Mouse (Mus musculus) intestine, embryonic 15.5 days (tissue): ENCODE results near the gene H2-D1. TPM values are rescaled to one million over a fixed set of nuclear protein-coding genes. Genes with fewer than 3 reads are reported as not detected.
A peak's percentile ranks its signal among the peaks of the same experiment; 100 is the strongest.

ENCODE experiments used
- ATAC-seq: fragments of 200-750 bp; cut with Nextera tagmentation; 2 replicates; pipeline ENCODE4 v1.8.0; 2017; ENCODE audit warnings: moderate TSS enrichment, moderate library complexity
- H3K27ac ChIP-seq: fragments of 300-500 bp; sonication (generic); 2 replicates; pipeline ENCODE4 v1.5.1; 2015; ENCODE audit warnings: mild to moderate bottlenecking, inconsistent platforms
- H3K27me3 ChIP-seq: fragments of 300-500 bp; sonication (generic); replicated peaks from 2 replicates; pipeline ENCODE4 v1.6.1; 2015; ENCODE audit warnings: inconsistent platforms
- H3K36me3 ChIP-seq: fragments of 300-500 bp; sonication (generic); 2 replicates; pipeline ENCODE4 v1.6.1; 2015; ENCODE audit warnings: inconsistent platforms
- H3K4me1 ChIP-seq: fragments of 300-500 bp; sonication (generic); replicated peaks from 2 replicates; pipeline ENCODE4 v1.6.1; 2015; ENCODE audit warnings: inconsistent platforms
- H3K4me2 ChIP-seq: fragments of 300-500 bp; sonication (generic); replicated peaks from 2 replicates; pipeline ENCODE4 v1.6.1; 2015; ENCODE audit warnings: mild to moderate bottlenecking, inconsistent platforms
- H3K4me3 ChIP-seq: fragments of 300-500 bp; sonication (generic); replicated peaks from 2 replicates; pipeline ENCODE4 v1.5.1; 2015; ENCODE audit warnings: inconsistent platforms
- H3K9ac ChIP-seq: fragments of 300-500 bp; sonication (generic); 2 replicates; pipeline ENCODE4 v1.6.1; 2015; ENCODE audit warnings: inconsistent platforms
- H3K9me3 ChIP-seq: fragments of 300-500 bp; sonication (generic); 2 replicates; pipeline ENCODE4 v1.6.1; 2016; ENCODE audit warnings: inconsistent platforms
- WGBS: fragments of 180-500 bp; shearing (Covaris S2); methylation state at CpG from one replicate; pipeline ENCODE4 v1.1.7; 2015; 5-methylcytosine and 5-hydroxymethylcytosine counted together
- polyA plus RNA-seq: library from polyadenylated mRNA; unstranded; fragments of >200 nt; fragmentation: Nextera tagmentation; extraction: Ambion mirVana; gene quantifications from 2 replicates; pipeline ENCODE4 v1.2.1, GENCODE M21; 2015

H2-D1 gene
- polyA plus RNA-seq, 1 experiment from 2014 or later = 148 TPM

DNA sequence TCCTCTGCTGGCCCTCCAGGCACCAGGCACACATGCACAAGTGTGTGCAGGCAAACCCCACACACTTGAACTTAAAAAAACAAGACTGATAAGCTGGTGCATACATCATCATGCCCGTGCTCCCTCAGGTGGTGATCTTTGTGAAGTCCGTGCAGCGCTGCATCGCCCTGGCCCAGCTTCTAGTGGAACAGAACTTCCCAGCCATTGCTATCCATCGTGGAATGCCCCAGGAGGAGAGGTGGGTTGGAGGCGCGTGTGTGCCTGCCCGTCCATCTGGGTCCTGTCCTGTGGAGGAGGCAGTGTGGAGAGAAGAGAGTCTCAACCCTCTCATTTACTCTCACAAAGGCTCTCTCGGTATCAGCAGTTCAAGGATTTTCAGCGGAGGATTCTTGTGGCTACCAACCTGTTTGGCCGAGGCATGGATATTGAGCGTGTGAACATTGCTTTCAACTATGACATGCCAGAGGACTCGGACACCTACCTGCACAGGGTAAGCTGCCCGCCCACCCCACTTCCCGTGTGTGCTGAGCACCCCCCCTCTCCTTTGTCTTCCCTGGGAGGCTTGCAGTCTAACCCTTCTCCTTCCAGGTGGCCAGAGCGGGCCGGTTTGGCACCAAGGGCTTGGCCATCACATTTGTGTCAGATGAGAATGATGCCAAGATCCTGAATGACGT lies 9.8 kb upstream of the H2-D1 start:
- H3K4me2 ChIP-seq = no peak overlapping the region
- H3K27ac ChIP-seq = no peak overlapping the region
- WGBS = 76% methylated on average over 18 of the region's 18 CpGs
- H3K4me3 ChIP-seq = no peak overlapping the region
- H3K27me3 ChIP-seq = no peaks in the 10 kb centered on the region
- H3K36me3 ChIP-seq = peaks cover 60% of the 10 kb centered on the region
- H3K4me1 ChIP-seq = 0 out of 2 replicates have a peak, but pooled peaks cover 3% of the 10 kb centered on the region
- H3K9ac ChIP-seq = no peak overlapping the region
- H3K9me3 ChIP-seq = no peaks in the 10 kb centered on the region
- ATAC-seq = no peak

- peaks cover 56% of the 10 kb centered on the region for H3K36me3 ChIP-seq
Observed at GRCm38 (mm10) chr17:35253293-35254093, 9.0 kb upstream of the H2-D1 start.

DNA sequence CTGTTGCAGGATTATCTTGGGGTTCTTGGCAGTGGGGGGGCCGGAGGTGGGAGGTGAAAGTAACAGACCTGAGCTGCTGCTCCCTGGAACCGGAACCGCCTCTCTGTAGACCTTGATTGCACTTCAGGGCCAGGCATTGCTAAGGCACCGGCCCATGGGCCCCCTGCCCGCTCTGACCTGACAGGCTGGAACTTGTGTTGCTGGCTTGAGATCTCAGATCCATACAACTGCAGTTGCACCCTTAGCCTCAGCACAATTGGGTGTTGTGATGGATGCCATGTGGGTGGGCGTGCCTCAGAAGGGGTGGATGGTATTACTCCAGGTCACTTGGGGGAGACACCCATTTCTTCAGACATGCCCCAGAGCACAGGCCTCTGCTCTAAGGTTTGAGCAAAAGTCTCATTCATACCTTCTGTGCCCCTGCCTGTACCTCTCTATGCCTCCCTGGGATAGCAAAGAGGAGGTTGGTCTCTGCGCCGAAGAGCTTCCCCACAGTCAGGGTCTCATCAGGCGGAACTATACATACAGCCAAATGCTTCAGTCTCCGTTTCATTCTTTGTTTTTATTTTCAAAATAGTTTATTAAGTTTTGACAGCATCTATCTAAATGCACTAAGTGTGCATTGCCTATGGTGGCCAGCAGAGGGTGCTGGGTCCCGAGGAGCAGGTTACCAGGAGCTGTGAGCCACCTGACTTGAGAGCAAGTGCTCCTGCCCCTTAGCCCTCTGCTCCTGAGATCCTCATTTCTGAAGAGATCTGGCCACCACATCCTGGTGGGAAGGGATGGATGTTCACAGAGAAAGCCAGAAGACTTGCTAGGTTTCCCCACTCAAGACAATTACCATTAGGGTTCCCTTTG lies 8.1 kb upstream of the H2-D1 start:
- H3K9ac ChIP-seq = no peak overlapping the region
- no peak overlapping the region for H3K4me2 ChIP-seq
- H3K27me3 ChIP-seq = no peaks in the 10 kb centered on the region
- no peak overlapping the region for H3K4me3 ChIP-seq
- H3K9me3 ChIP-seq = no peaks in the 10 kb centered on the region
- ATAC-seq = peak; percentile 32; the same call in 1 of the 2 replicates
- H3K4me1 ChIP-seq = 0 out of 2 replicates have a peak, but pooled peaks cover under 1% of the 10 kb centered on the region
- H3K36me3 ChIP-seq = peaks cover 46% of the 10 kb centered on the region
- no peak overlapping the region for H3K27ac ChIP-seq
- 57% methylated on average over 11 of the region's 11 CpGs for WGBS

More at GRCm38 (mm10) chr17:35253293-35254093, 9.0 kb upstream of the H2-D1 start:
- no peak for ATAC-seq
- H3K4me2 ChIP-seq = no peak overlapping the region
- no peak overlapping the region for H3K4me3 ChIP-seq
- WGBS = 85% methylated on average over 30 of the region's 32 CpGs
- H3K4me1 ChIP-seq = 0 out of 2 replicates have a peak, but pooled peaks cover 3% of the 10 kb centered on the region
- no peaks in the 10 kb centered on the region for H3K9me3 ChIP-seq
- H3K27ac ChIP-seq = no peak overlapping the region
- H3K27me3 ChIP-seq = no peaks in the 10 kb centered on the region
- no peak overlapping the region for H3K9ac ChIP-seq

- Histone ChIP-seq H3K9ac (no peak overlapping the region), H3K4me2 (no peak overlapping the region), H3K27ac (no peak overlapping the region), H3K9me3 (no peaks in the 10 kb centered on the region), H3K36me3 (peaks cover 38% of the 10 kb centered on the region), H3K27me3 (no peaks in the 10 kb centered on the region), H3K4me3 (no peak overlapping the region), H3K4me1 (no peaks in the 10 kb centered on the region)
- no peak for ATAC-seq
- WGBS = 62% methylated on average over 3 of the region's 3 CpGs
Observed at GRCm38 (mm10) chr17:35255301-35255700, 7.2 kb upstream of the H2-D1 start.

- Histone ChIP-seq H3K27me3 (no peaks in the 10 kb centered on the region), H3K27ac (no peak overlapping the region), H3K4me1 (no peaks in the 10 kb centered on the region), H3K4me2 (no peak overlapping the region), H3K9me3 (no peaks in the 10 kb centered on the region), H3K9ac (no peak overlapping the region), H3K36me3 (peaks cover 34% of the 10 kb centered on the region), H3K4me3 (no peak overlapping the region)
- 53% methylated on average over 4 of the region's 4 CpGs for WGBS
- ATAC-seq = no peak
Observed at GRCm38 (mm10) chr17:35255704-35256103, 6.8 kb upstream of the H2-D1 start.

DNA sequence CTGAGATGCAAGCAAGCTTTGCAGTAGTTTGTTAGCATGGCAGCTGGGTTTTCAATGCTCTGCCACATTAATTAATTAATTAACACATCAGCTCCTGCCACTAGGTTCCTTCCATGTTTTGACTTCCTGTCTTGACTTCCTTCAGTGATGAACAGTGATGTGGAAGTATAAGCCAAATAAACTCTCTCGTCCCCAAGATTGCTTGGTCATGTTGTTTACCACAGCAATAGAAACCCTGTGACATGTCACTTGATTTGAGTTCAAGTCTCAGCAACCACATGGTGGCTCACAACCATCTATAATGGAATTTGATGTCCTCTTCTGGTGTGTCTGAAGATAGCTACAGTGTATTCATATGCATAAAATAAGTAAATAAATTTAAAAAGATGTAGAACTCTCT lies 5.2 kb upstream of the H2-D1 start:
- WGBS = 68% methylated on average over 1 of the region's 1 CpGs
- no peaks in the 10 kb centered on the region for H3K9me3 ChIP-seq
- H3K27me3 ChIP-seq = 0 out of 2 replicates have a peak, but pooled peaks cover 5% of the 10 kb centered on the region
- no peak overlapping the region for H3K4me3 ChIP-seq
- no peak overlapping the region for H3K27ac ChIP-seq
- ATAC-seq = no peak
- peaks cover 20% of the 10 kb centered on the region for H3K36me3 ChIP-seq
- H3K4me2 ChIP-seq = no peak overlapping the region
- H3K4me1 ChIP-seq = peaks cover under 1% of the 10 kb centered on the region; the same call in 1 of the 2 replicates
- H3K9ac ChIP-seq = no peak overlapping the region

DNA sequence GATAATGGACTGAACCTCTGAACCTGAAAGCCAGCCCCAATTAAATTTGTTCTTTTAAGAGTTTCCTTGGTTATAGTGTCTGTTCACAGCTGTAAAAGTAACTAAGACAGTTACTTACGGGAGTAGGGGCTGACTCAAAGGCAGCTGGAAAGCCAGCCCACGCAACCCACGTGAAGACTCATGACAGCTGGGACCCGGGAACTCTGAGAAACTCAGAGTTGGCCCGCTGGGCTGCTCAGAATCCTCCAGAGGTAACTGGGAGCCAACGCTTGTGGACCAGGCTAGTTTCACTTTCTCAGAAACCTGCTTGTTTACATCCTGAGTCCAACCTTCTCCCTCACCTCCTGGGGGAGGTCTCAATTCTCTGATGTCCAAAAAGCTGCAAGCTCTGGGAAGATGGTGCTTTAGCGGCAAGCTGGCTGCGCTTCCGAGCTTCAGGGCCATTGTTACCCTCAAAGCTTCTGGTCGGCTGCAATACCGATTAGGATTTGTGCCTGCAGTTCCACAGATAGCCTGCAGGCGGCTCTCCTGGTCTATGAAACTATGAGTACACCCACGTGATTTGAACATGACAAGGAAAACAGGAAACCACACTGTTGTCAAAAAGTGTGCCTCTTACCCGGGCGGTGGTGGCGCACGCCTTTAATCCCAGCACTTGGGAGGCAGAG lies 4.6 kb upstream of the H2-D1 start:
- Histone ChIP-seq H3K4me3 (peak overlapping the region; percentile 31), H3K4me1 (peaks cover 4% of the 10 kb centered on the region; the same call in 1 of the 2 replicates), H3K9ac (peak overlapping the region; percentile 34; the same call in 1 of the 2 replicates), H3K36me3 (peaks cover 14% of the 10 kb centered on the region), H3K4me2 (peak overlapping the region; percentile 64), H3K9me3 (no peaks in the 10 kb centered on the region), H3K27me3 (peaks cover 6% of the 10 kb centered on the region; the same call in 1 of the 2 replicates), H3K27ac (no peak overlapping the region)
- ATAC-seq = 0 out of 2 replicates have a peak, but pooled peaks have one; percentile 16
- 13% methylated on average over 17 of the region's 17 CpGs for WGBS

GRCm38 (mm10) chr17:35258492-35259478 lies 3.7 kb upstream of the H2-D1 start:
- no peak overlapping the region for H3K4me3 ChIP-seq
- peaks cover 8% of the 10 kb centered on the region; the same call in 1 of the 2 replicates for H3K36me3 ChIP-seq
- no peak for ATAC-seq
- no peak overlapping the region for H3K27ac ChIP-seq
- H3K4me2 ChIP-seq = peak overlapping the region; percentile 64; the same call in 1 of the 2 replicates
- 55% methylated on average over 14 of the region's 14 CpGs for WGBS
- peaks cover 9% of the 10 kb centered on the region for H3K27me3 ChIP-seq
- peaks cover 4% of the 10 kb centered on the region; the same call in 1 of the 2 replicates for H3K4me1 ChIP-seq
- H3K9ac ChIP-seq = no peak overlapping the region
- no peaks in the 10 kb centered on the region for H3K9me3 ChIP-seq

DNA sequence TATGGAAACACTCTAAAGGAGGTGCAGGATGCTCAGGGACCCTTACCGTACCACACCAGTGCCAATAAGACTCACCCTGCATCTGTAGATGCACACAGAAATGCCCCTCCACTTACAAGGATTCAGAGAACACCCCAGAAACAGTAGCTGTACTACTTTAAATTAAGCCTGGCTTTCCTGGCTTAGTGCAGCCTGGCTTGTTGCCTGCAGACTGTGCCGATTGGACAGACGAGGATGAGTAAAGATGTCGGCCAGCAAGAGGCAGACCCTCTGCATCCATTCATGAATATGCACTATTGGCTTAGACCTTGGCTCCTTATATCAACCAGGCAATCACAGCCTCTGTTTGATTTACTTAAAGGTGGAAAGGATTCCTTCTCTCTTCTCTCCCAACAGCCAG lies 2.9 kb upstream of the H2-D1 start:
- Histone ChIP-seq H3K4me1 (peaks cover 4% of the 10 kb centered on the region; the same call in 1 of the 2 replicates), H3K36me3 (no peaks in the 10 kb centered on the region), H3K4me3 (no peak overlapping the region), H3K27me3 (peaks cover 9% of the 10 kb centered on the region), H3K9me3 (no peaks in the 10 kb centered on the region), H3K27ac (no peak overlapping the region), H3K4me2 (no peak overlapping the region), H3K9ac (no peak overlapping the region)
- ATAC-seq = no peak
- WGBS = 69% methylated on average over 4 of the region's 4 CpGs

GRCm38 (mm10) chr17:35261651-35262050 lies 879 bp upstream of the H2-D1 start:
- ATAC-seq = no peak

More at GRCm38 (mm10) chr17:35261651-35262050, 879 bp upstream of the H2-D1 start:
- H3K9me3 ChIP-seq = no peaks in the 10 kb centered on the region
- peaks cover 9% of the 10 kb centered on the region for H3K27me3 ChIP-seq
- no peak overlapping the region for H3K9ac ChIP-seq
- H3K4me2 ChIP-seq = no peak overlapping the region
- H3K4me3 ChIP-seq = no peak overlapping the region
- WGBS = 68% methylated on average over 13 of the region's 13 CpGs
- peaks cover 4% of the 10 kb centered on the region; the same call in 1 of the 2 replicates for H3K4me1 ChIP-seq
- no peak overlapping the region for H3K27ac ChIP-seq
- no peaks in the 10 kb centered on the region for H3K36me3 ChIP-seq
